Mouse (Mus musculus): ENCODE data around the gene Phlda3. TPM values are rescaled to one million over a fixed set of nuclear protein-coding genes. Genes with fewer than 3 reads are reported as not detected.

The Phlda3 gene
- total and polyA plus RNA-seq, 2 experiments from 2014 or later, result 65.5 to 130 TPM

DNA sequence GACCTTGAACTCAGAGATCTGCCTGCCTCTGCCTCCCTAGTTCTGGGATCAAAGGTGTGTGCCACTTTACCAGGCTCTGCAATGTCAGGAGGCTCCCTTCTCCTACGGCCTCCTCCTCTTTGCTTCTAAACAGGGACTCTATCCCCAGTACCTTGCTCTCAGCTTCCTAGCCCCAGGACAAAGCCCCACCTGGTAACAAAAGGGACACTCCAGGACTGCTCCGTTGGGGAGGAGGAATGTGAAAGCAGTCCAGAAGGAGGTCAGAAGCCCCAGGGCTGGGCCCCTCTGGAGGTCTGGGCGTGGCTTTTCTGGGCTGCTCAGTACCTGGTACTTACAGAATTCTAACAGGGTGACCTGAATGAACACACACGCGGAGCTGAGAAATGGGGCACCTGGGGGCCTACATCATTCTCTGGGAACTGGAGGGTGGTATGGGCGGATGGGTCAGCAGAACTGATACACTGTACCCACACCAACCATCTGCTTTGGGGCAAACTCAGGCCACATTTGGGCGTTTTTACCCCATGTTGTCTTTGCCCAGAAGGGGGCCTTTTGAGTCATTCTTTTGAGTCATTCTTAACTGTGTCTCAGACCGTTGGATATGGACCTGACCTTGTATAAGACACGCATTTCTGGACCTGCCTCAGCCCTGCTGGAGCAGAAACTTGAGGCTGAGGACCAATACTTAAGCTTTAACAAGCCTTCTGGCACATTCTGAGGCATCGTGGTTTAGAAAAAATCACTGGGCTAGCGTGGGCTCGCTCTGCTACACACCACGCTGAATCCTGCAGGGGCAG lies 26.4 kb downstream of the Phlda3 start:
- no peak overlapping the region for H3K4me3 ChIP-seq (ENCODE audit: low read depth, low read length)
- H3K27me3 ChIP-seq (ENCODE audit: control insufficient read depth, insufficient read depth, low read length), result no peaks in the 10 kb centered on the region
- H3K27ac ChIP-seq (ENCODE audit: low read depth), result no peak overlapping the region
- H3K36me3 ChIP-seq (replicated peaks; ENCODE audit: control insufficient read depth, insufficient read depth, low read length), result no peaks in the 10 kb centered on the region
- DNase-seq (ENCODE audit: low spot score) (no peak), ATAC-seq (ENCODE audit: insufficient read depth, low read depth) (no peak)
- H3K4me2 ChIP-seq (ENCODE audit: low read depth, low read length), result no peak overlapping the region
- peaks cover 54% of the 10 kb centered on the region for H3K4me1 ChIP-seq (ENCODE audit: control insufficient read depth, insufficient read depth)
- no peak overlapping the region for H3K9ac ChIP-seq (replicated peaks; ENCODE audit: low read depth, low read length)
- TF ChIP-seq EP300 (IDR thresholded peaks at IDR 0.05; ENCODE audit: low read depth), result no peak
- TF ChIP-seq CTCF (IDR thresholded peaks at IDR 0.05; ENCODE audit: low read depth), result no peak
- 82% methylated on average over 13 of the region's 13 CpGs for WGBS
- H3K9me3 ChIP-seq (replicated peaks; ENCODE audit: control insufficient read depth, low read length), result no peaks in the 10 kb centered on the region

DNA sequence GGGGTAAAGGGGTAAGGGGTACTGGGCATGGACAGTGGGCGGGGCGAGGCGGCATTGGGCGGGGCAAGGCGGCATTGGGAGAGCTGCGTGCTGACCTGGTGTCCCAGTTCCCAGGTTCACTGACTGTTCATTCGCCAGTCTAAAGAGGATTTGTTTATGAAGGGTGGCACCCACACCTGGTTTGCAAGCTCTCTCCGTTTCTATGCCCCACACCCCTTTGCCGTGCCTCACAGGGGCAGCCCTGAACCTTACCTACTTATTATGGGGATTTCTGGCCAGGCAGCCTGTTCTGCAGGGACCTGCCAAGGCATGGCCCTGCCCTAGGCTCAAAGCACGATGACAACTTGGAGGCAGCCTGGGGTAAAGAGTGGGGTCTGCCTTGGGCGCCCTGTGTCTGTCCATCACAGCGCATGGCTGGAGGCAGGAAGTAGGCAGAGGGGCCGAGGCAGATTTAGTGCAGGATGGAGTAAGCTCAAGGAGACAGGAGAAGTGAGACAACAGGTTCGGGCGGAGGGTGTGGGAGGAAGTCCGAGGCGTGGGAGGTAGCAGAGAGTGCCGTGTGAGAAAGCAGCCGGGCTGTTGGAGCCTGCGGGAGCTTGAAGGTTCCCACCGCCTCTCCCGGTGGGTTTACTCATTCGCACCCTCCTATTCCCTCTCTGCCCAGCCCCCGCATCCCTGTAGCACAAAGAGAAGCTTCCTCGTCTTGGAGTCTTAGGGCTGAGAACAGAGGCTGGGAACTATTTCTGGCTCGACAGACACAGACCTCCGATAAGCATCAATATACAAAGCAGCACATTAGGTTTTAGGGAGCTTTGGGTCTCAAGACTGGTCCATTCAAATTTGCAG lies 27.7 kb downstream of the Phlda3 start:
- Histone ChIP-seq H3K4me2 (ENCODE audit: low read depth, low read length) (peak overlapping the region; percentile 55), H3K4me1 (ENCODE audit: control insufficient read depth, insufficient read depth) (peaks cover 52% of the 10 kb centered on the region), H3K36me3 (replicated peaks; ENCODE audit: control insufficient read depth, insufficient read depth, low read length) (no peaks in the 10 kb centered on the region), H3K27ac (ENCODE audit: low read depth) (peak overlapping the region; percentile 75), H3K4me3 (ENCODE audit: low read depth, low read length) (peak overlapping the region; percentile 25), H3K9ac (replicated peaks; ENCODE audit: low read depth, low read length) (peak overlapping the region; percentile 47), H3K9me3 (replicated peaks; ENCODE audit: control insufficient read depth, low read length) (no peaks in the 10 kb centered on the region), H3K27me3 (ENCODE audit: control insufficient read depth, insufficient read depth, low read length) (no peaks in the 10 kb centered on the region)
- WGBS, result 18% methylated on average over 27 of the region's 27 CpGs
- ATAC-seq (ENCODE audit: insufficient read depth, low read depth), result peak; percentile 19; the same call in 1 of the 2 replicates
- TF ChIP-seq EP300 (IDR thresholded peaks at IDR 0.05; ENCODE audit: low read depth), result no peak
- TF ChIP-seq CTCF (IDR thresholded peaks at IDR 0.05; ENCODE audit: low read depth), result no peak
- no peak for DNase-seq (ENCODE audit: low spot score)

DNA sequence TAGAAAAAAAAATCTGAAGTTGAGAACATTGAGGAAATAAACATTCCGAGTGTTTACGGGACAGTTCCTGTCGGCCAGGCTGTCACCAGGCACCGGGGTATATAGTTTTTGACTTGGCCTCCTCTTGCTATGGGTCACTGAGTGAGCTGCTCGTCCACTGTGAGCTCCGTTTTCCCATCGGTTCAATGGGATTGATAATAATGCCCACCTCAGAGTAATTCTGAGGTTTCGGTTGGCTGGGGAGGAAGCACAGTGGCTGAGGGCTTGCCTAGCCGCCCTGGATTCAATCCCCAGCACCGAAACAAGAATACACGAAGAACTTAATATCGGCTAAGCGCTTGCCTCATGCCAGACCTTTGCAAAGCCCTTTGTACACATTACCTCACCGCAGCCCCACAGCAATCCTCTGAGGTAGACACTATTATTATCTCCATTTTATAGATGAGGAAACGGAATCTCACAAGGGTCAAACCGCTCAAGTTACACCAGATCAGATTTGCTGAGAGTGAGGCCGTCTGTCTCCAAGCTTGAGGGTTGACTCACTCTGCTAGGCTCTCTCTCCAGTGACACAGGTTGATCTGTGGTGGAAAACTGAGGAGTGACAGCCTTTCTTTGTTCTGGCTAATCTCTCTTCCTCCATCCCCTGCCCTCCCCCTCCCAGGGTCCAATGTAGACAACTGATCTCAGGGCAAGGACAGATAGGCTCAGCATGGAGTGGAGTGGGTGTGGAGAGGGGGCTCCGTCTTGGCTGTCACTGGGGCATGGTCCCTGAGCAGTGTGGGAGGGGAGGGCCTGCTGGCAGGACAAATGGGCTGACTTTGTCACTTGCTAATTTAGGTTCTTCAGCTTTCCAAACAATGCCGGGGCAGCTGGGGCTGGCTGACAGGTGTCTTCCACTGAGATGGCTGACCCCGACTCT lies 28.6 kb downstream of the Phlda3 start:
- TF ChIP-seq EP300 (IDR thresholded peaks at IDR 0.05; ENCODE audit: low read depth), result peak; percentile 69
- no peak for TF ChIP-seq CTCF (IDR thresholded peaks at IDR 0.05; ENCODE audit: low read depth)
- Histone ChIP-seq H3K27ac (ENCODE audit: low read depth) (peak overlapping the region; percentile 75), H3K27me3 (ENCODE audit: control insufficient read depth, insufficient read depth, low read length) (no peaks in the 10 kb centered on the region), H3K9ac (replicated peaks; ENCODE audit: low read depth, low read length) (peak overlapping the region; percentile 47), H3K9me3 (replicated peaks; ENCODE audit: control insufficient read depth, low read length) (no peaks in the 10 kb centered on the region), H3K4me1 (ENCODE audit: control insufficient read depth, insufficient read depth) (peaks cover 52% of the 10 kb centered on the region), H3K4me3 (ENCODE audit: low read depth, low read length) (peak overlapping the region; percentile 25), H3K4me2 (ENCODE audit: low read depth, low read length) (peak overlapping the region; percentile 55), H3K36me3 (replicated peaks; ENCODE audit: control insufficient read depth, insufficient read depth, low read length) (no peaks in the 10 kb centered on the region)
- DNase-seq (ENCODE audit: low spot score), result peak; percentile 81
- peak; percentile 48 for ATAC-seq (ENCODE audit: insufficient read depth, low read depth)
- 10% methylated on average over 20 of the region's 20 CpGs for WGBS

DNA sequence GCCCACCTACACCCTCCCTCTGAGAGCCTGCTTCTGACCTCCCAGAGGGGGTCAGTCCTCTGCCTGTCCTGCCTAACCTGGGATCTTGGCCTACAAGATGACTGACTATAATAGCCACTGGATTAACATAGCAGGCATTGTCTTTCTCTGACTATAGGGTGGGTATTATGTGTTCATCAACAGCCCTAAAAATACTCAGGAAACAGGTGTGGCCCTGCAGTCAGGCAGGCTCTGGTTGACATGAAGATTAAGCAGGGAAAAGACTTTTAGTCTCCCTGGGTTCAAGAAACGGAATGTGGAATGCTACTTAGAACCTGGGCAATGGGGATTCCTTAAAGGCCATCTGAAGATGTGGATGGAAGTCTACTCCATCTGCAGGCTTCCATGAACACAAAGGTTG lies 32.6 kb downstream of the Phlda3 start:
- Histone ChIP-seq H3K9ac (replicated peaks; ENCODE audit: low read depth, low read length) (0 out of 2 replicates have a peak overlapping the region, but pooled peaks have one; percentile 68), H3K27ac (ENCODE audit: low read depth) (peak overlapping the region; percentile 95), H3K4me2 (ENCODE audit: low read depth, low read length) (0 out of 2 replicates have a peak overlapping the region, but pooled peaks have one; percentile 57), H3K27me3 (ENCODE audit: control insufficient read depth, insufficient read depth, low read length) (no peaks in the 10 kb centered on the region), H3K4me1 (ENCODE audit: control insufficient read depth, insufficient read depth) (peaks cover 57% of the 10 kb centered on the region), H3K9me3 (replicated peaks; ENCODE audit: control insufficient read depth, low read length) (no peaks in the 10 kb centered on the region), H3K36me3 (replicated peaks; ENCODE audit: control insufficient read depth, insufficient read depth, low read length) (0 out of 2 replicates have a peak, but pooled peaks cover 7% of the 10 kb centered on the region), H3K4me3 (ENCODE audit: low read depth, low read length) (no peak overlapping the region)
- no peak for TF ChIP-seq EP300 (IDR thresholded peaks at IDR 0.05; ENCODE audit: low read depth)
- no peak for TF ChIP-seq CTCF (IDR thresholded peaks at IDR 0.05; ENCODE audit: low read depth)
- WGBS, result 60% methylated on average over 1 of the region's 1 CpGs
- no peak for ATAC-seq (ENCODE audit: insufficient read depth, low read depth)
- DNase-seq (ENCODE audit: low spot score), result no peak
